Mouse (Mus musculus): Measurements from ENCODE around the gene Farp1.

GRCm38 (mm10) chr14:121297103-121297502, 262.1 kb downstream of the Farp1 start:
- TF ChIP-seq HCFC1 (IDR thresholded peaks at IDR 0.05; ENCODE audit: borderline replicate concordance, insufficient read depth, low read length) (no peak), ZNF384 (IDR thresholded peaks at IDR 0.05; ENCODE audit: low read depth, low read length) (no peak), ZC3H11A (IDR thresholded peaks at IDR 0.05; ENCODE audit: borderline replicate concordance, low read depth, low read length) (no peak)

All from ES-E14 (cell line).